Mouse (Mus musculus) olfactory bulb, adult 2 months (tissue): ENCODE results near the gene Pou3f3.

Experiments used
- CTCF ChIP-seq: fragments of 200-500 bp; IDR thresholded peaks from 2 replicates; pipeline ENCODE4 v1.5.1; 2012; ENCODE audit warnings: low read depth, mild to moderate bottlenecking, low read length, moderate library complexity; ENCODE audit not compliant: insufficient read depth
- POLR2A ChIP-seq: fragments of 200-500 bp; IDR thresholded peaks from 2 replicates; pipeline ENCODE4 v1.6.1; 2012; ENCODE audit warnings: mild to moderate bottlenecking, low read depth, low read length, moderate library complexity; ENCODE audit not compliant: insufficient read depth

- TF ChIP-seq CTCF (no peak), POLR2A (no peak)
Measured at GRCm38 (mm10) chr1:42721353-42721752, 25.8 kb downstream of the Pou3f3 start.
